Mouse (Mus musculus): ENCODE measurements around the gene Lyar.

Lyar gene

DNA sequence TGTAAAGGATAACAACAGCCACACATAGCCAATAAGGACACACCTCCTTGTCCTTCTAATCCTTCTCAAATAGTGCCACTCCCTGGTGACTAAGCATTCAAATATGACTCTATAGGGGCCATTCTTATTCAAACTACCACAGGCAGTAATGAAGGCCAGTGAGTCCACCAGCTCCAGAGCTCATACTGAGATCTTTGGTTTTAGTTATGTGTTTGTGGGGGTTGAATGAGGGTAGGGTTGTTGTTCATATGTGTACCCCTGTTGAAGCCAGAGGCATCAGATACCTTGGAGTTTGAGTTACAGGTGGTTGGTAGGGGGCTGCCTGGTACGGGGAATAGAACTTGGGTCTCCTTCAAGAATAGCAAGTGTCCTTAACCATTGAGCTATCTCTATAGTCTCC lies 36.3 kb downstream of the Lyar start:
- no peak for DNase-seq (ENCODE audit: low spot score)

DNA sequence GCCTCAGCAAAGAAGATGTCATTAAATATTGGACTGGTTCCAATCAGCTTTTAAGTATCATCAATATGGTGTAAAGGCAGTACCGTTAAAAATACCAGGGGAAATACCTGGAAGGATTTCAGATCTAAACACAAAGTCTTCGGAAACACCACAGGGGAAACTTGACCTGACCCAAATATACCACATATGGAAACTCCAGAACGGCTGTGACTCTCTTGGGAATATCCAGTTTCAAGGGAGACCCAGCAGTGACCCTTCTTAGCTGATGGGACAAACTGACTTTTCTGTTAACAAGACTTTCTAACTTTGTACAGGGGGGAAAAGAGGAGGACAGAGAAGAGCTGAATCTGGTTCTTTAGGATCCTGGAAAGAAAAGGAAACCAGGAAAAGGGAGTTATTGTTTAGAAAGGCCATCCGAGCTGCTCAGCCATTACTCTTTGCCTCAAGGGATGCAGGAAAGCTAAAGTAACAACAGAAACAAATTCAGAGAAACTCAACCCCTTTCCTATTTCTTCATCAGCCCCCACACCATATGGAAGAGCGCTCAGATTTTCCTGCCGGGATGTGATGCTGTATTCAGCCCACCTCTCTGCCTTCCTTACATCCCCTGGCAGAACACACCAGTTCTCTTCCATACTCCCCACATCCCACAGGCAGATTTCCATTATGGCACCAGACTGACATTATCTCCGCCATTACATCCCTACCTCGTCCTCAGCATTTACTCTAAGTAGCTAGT lies 37.9 kb downstream of the Lyar start:
- no peak for DNase-seq (ENCODE audit: low spot score)

- no peak for DNase-seq (ENCODE audit: low spot score)
Observed at GRCm38 (mm10) chr5:38258773-38259146, 38.5 kb downstream of the Lyar start.

GRCm38 (mm10) chr5:38259455-38260106 lies 39.3 kb downstream of the Lyar start:
- DNase-seq (ENCODE audit: low spot score): no peak

GRCm38 (mm10) chr5:38260107-38260682 lies 39.9 kb downstream of the Lyar start, which contains the start of gene Tmem128:
Gene Tmem128 (plus strand): TSS chr5:38260185.
- peak; percentile 63 for DNase-seq (ENCODE audit: low spot score)

DNA sequence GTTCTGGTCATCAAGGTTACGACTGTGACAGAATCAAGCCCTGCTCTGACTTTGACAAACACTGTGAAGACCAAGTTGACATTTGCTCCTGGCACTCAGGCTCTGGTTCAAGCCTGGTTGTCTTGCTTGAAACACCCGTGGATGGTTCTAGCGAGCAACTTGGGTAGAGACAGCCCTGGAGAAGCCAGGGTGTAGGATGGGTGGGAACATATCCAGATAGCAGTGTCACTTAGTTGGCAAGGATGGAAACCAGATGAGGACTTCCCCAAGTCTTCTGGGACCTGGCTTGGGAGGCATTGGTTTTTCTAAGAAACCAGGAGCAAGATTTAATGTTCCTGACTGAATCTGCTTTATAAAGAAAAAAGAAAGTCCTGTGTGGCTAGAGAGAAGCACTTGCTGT lies 50.7 kb downstream of the Lyar start:
- DNase-seq (ENCODE audit: low spot score): no peak

DNA sequence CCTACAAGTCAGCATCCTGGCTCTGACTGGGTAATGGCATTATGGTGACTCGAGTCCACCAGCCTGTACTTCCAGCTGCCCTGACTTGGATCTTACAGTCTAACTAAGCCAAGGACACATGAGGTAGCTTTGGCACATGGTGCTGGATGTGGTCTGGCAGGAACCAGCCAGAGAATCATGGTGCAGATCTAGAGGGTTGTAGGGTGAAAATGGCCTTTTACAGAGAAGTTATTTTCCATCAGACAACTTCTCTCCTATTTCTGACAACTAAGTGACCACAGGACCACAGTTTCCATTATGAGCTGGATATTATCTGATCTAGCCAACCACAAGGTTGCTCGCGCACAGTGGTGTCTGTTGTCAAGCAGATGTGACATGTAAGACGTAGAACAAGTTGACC lies 53.6 kb downstream of the Lyar start:
- DNase-seq (ENCODE audit: low spot score): no peak

DNA sequence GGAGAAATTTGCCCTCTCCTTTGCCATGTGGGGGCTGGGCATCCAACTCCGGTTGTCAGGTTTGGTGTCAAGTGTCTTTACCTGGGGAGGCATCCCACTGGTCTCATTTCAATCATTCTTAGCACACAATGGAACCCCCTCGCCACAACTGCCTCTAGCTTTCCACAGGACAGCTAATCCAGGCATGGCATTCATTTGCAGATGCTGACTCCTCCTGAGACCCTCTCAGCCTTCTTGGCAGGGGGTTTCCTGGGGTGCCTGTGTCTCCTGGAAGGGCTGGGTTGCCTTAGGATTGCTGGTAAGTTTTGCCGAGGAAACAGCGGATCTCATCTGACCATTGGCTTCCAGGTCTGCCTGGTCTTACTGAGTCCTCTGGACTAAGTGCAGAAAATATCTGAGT lies 55.5 kb downstream of the Lyar start, which contains the start of gene Otop1:
TSS of gene Otop1 (plus strand) at position 202 of the 400 bp plus-strand sequence.
- DNase-seq (ENCODE audit: low spot score): no peak

DNA sequence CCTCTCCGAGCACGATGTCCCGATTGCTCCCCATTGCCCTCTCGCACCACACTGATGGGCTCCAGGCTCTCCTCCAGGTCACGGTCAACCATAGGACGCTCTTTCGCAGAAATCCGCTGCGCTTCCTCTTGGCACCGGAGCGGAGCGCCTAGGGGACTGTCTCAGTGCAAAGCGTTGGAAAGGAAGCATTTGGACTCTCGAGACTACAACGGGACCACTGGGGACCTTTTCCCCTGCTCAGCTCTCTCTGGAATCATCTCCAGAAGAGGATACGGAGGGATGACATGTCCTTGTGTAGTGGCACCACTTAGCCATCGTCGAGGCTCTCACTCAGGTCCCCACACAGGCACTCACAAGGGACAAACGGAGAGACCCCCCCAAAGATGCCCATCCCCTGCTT lies 56.2 kb downstream of the Lyar start:
- DNase-seq (ENCODE audit: low spot score): no peak

GRCm38 (mm10) chr5:38277098-38277866 lies 57.0 kb downstream of the Lyar start:
- DNase-seq (ENCODE audit: low spot score): no peak

DNA sequence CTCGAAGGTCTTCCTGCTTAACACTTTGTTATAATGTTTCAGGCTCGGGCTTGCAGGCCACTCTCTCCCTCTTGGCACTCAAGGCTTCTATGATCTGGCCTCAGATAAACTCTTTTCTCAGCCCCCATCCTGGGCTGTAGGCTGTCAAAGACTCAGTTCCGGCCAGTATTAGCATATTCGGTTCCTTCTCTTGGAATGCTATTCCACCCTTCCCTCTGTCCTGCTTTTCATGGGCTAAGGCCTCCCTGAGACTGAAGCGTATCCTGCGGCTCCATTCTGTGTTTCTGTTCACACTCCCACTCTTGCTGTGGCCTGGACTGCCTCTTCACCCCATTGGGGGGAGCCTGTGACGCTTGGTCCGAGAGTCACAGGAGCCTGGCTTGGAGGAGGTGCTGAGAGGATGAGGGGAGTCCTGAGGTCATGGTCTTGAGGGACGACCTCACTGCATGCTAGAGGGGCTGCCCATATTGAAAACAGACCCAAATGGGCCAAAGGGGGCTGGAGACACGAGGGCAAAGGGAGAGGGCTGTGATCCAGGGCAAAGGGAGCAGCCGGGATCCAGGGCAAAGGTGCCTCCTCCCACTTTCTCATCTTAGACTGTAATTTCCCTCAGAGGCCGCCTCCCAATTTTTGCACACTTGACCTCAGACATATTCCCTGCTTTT lies 57.8 kb downstream of the Lyar start:
- DNase-seq (ENCODE audit: low spot score): no peak

DNA sequence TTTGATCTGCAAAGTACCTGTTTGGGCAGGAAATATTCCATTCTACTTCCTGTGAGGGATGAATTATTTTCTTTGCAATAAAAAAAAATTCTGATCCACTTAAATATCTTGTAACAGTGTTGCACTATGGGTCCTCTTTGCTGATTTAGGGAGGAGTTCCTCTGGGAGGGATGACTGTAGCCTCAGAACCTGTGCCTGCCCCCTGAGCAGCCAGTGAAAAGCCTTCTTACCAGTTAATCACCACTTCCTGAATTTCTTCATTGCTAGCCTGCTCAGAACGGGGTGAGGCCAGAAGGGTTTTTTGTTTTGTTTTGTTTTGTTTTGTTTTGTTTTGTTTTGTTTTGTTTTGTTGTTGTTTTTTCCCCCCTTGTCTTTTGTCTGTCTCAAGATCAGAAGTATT lies 59.8 kb downstream of the Lyar start:
- DNase-seq (ENCODE audit: low spot score): no peak
